Mouse (Mus musculus): ENCODE results near the gene Cdk2ap1.
A peak's percentile ranks its signal among the peaks of the same experiment; 100 is the strongest.
"Not testable (repeated sequence)": the region's sequence is repeated elsewhere in the genome, so short reads cannot be mapped to it uniquely, and the experiment has no call there.

Gene Cdk2ap1

GRCm38 (mm10) chr5:124351604-124352003 is 11.3 kb downstream of the Cdk2ap1 start:
- DNase-seq (ENCODE audit: low read depth, low spot score) = no peak

- DNase-seq (ENCODE audit: low read depth, low spot score) = no peak
Measured at GRCm38 (mm10) chr5:124351111-124351560, 11.7 kb downstream of the Cdk2ap1 start.

GRCm38 (mm10) chr5:124350350-124350749 is 12.5 kb downstream of the Cdk2ap1 start:
- DNase-seq (ENCODE audit: low read depth, low spot score) = no peak

GRCm38 (mm10) chr5:124349196-124349595 is 13.7 kb downstream of the Cdk2ap1 start:
- no peak for DNase-seq (ENCODE audit: low read depth, low spot score)

GRCm38 (mm10) chr5:124342897-124343296 is 20.0 kb downstream of the Cdk2ap1 start:
- DNase-seq (ENCODE audit: low read depth, low spot score) = no peak

DNA sequence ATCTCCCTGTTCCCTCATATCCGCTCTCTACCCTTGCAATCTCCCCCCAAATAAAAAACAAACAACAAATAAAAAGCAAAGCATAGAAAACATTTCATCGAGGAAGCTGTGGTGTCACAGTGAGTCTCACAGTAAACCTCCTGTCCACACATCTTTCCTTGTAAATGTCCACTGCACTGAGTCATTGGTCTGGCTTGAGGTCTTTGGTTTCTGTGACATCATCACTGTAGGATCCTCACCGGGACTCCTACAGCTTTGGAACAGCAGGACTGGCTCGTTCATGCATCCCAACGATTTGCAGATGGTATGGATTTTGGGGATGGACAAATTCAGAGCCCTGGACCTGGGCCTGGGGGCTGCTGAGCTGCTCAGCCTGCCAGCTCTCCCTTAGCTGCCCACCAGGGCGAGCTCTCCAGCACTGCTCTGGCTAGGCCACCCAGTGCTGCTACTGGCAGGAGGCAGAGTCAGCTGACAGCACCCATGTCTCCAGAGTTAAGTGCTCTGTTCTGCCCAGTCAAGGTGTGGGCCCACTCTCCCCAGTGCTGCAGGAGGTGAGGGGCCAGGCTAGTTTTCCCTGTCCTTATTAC is 21.0 kb downstream of the Cdk2ap1 start:
- not testable (repeated sequence) for DNase-seq (ENCODE audit: low read depth, low spot score)

DNA sequence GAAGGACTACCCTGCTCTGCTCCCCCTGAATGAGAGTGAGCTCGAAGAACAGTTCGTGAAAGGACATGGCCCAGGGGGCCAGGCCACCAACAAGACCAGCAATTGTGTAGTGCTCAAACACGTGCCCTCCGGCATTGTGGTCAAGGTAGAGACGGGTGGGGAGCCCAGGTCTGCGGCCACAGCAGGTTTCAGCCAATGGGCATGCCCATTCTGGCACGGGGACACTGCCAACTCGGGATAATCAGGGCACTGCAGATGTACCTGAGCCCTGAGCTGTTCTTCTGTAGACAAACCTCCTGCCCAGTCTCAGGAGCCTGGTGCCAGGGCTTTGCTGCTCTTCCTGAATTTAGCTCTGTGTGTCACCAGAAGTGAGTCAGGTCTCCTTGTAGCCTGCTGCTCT is 24.1 kb downstream of the Cdk2ap1 start:
- DNase-seq (ENCODE audit: low read depth, low spot score) = no peak

DNA sequence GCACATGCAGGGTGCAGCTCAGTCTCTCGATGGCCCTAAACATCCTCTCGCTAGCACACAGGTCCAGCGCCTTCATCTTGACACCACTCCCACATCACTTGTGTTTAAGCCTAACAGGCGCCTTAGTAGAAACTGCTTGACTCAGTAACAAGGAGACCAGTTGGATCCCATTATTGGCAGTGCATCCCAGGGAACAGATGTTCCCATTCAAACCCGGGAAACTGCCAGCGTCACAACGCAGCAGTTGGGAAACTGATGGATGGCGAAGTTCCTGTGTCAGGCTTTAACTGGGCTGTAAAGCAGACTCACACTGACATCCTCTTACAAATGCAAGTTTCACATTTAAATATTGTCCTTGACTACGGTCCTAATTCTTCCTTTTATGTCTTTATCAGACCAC is 25.0 kb downstream of the Cdk2ap1 start:
- DNase-seq (ENCODE audit: low read depth, low spot score) = no peak

DNA sequence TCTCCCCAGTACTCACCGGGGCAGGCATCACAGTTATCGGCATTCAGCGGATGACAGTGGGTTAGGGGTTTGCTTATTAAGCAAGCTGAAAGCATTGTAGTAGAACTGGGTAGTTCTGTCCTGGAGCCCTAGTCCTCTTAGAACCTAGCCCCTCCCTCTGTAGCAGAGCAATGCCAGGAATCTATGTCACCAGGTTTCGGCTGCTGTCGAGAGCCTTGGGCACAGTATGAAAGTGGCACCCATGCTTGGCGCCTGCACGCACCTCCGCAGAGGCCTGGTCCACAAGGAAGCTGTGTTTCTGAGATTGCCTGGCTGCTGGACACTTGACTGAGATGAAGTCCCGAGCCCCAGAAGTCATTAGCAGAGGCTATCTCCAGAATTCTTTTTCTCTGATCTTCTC is 25.8 kb downstream of the Cdk2ap1 start:
- DNase-seq (ENCODE audit: low read depth, low spot score) = no peak

- no peak for DNase-seq (ENCODE audit: low read depth, low spot score)
Measured at GRCm38 (mm10) chr5:124334392-124334791, 28.5 kb downstream of the Cdk2ap1 start.

GRCm38 (mm10) chr5:124330086-124330485 is 32.8 kb downstream of the Cdk2ap1 start:
- no peak for DNase-seq (ENCODE audit: low read depth, low spot score)

GRCm38 (mm10) chr5:124327510-124328364 is 35.1 kb downstream of the Cdk2ap1 start, which contains the start of the genes Mphosph9 and 2810006K23Rik:
Gene Mphosph9 (minus strand): TSS chr5:124327972.
Gene 2810006K23Rik (plus strand): TSS chr5:124328089.
- DNase-seq (ENCODE audit: low read depth, low spot score) = peak; percentile 99

- no peak for DNase-seq (ENCODE audit: low read depth, low spot score)
Measured at GRCm38 (mm10) chr5:124326829-124327228, 36.1 kb downstream of the Cdk2ap1 start.

DNA sequence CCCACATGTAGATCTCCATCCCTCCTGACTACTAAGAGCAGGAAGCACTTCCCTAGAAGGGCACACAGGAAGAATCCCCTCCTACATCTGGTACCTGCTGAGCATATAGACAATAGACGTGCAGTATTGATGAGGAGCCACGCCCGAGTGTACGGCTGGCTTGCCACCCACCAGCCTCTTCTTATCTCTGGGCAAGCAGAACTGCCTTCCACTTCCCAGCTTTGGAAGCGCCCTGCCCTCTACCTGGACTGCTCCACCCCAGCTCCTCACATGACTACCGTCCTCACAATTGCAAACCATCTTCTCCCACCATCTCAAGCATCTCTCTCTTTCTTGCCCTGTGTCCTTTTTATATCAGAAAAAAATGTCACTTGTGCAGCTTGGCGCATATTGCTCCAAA is 45.2 kb downstream of the Cdk2ap1 start:
- no peak for DNase-seq (ENCODE audit: low read depth, low spot score)

GRCm38 (mm10) chr5:124315941-124316340 is 46.9 kb downstream of the Cdk2ap1 start:
- DNase-seq (ENCODE audit: low read depth, low spot score) = no peak

GRCm38 (mm10) chr5:124315498-124315897 is 47.4 kb downstream of the Cdk2ap1 start:
- DNase-seq (ENCODE audit: low read depth, low spot score) = no peak

DNA sequence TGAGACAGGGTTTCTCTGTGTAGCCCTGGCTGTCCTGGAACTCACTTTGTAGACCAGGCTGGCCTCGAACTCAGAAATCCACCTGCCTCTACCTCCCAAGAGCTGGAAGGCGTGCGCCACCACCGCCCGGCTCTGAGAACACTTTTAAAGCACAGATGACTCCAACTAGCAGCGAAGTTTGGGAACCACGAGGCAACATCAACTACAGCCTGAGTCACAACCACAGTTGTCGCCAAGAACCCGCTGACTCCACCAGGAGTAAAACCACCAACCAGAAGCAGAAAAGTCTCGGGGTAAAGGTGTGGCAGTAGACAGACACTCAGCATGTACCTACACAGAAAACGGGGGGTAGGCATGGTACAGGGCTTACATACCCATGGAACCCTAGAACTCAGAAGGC is 52.8 kb downstream of the Cdk2ap1 start:
- DNase-seq (ENCODE audit: low read depth, low spot score) = no peak

- no peak for DNase-seq (ENCODE audit: low read depth, low spot score)
Measured at GRCm38 (mm10) chr5:124309155-124309554, 53.7 kb downstream of the Cdk2ap1 start.

GRCm38 (mm10) chr5:124302853-124303252 is 60.0 kb downstream of the Cdk2ap1 start:
- DNase-seq (ENCODE audit: low read depth, low spot score) = not testable (repeated sequence)

GRCm38 (mm10) chr5:124300132-124300531 is 62.8 kb downstream of the Cdk2ap1 start:
- DNase-seq (ENCODE audit: low read depth, low spot score) = no peak

DNA sequence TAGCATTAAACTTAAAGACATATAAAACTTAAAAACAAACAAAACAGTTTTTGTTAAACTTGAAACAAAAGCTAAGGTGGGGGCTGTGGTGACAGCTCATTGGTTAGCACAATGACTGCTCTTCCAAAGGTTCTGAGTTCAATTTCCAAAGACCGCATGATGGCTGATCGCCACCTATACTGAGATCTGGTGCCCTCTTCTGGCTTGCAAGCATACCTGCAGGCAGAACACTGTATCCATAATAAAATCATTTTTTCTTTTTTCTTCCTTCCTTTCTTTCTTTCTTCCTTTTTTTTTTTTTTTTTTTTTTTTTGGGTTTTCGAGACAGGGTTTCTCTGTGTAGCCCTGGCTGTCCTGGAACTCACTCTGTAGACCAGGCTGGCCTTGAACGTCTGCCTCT is 63.6 kb downstream of the Cdk2ap1 start:
- DNase-seq (ENCODE audit: low read depth, low spot score) = not testable (repeated sequence)

- DNase-seq (ENCODE audit: low read depth, low spot score) = no peak
Measured at GRCm38 (mm10) chr5:124296475-124296874, 66.4 kb downstream of the Cdk2ap1 start.
